Mouse (Mus musculus) erythroblast, embryonic 14.5 days (primary cell): ENCODE measurements at regions not wholly inside any gene's neighbourhood (a gene's known extent, or its start where the extent isn't known, plus 50 kb on each side); places are given as distances from the start of the nearest gene placed in this dataset.

Experiments
- GATA1 ChIP-seq: IDR thresholded peaks from 2 replicates; pipeline ENCODE4 v1.6.1; 2012; ENCODE audit warnings: low read length, inconsistent platforms, mixed read lengths
- TAL1 ChIP-seq: IDR thresholded peaks from 3 replicates; pipeline ENCODE4 v1.6.1; 2012; ENCODE audit warnings: low read length, inconsistent platforms, mixed read lengths

GRCm38 (mm10) chr2:45817945-45818719 is 700.9 kb upstream of the Zeb2 start:
- TF ChIP-seq GATA1: no peak
- no peak for TF ChIP-seq TAL1
